Mouse (Mus musculus): Measurements from ENCODE around the gene Zfp971.
A peak's percentile ranks its signal among the peaks of the same experiment; 100 is the strongest.
"Not testable (repeated sequence)": the region's sequence is repeated elsewhere in the genome, so short reads cannot be mapped to it uniquely, and the experiment has no call there.

Zfp971 gene

GRCm38 (mm10) chr2:178023011-178023611, at the start of gene Zfp971:
Gene Zfp971 (plus strand): TSS chr2:178023284.
- DNase-seq (ENCODE audit: low read depth, low spot score) = peak; percentile 55

- DNase-seq (ENCODE audit: low read depth, low spot score) = not testable (repeated sequence)
Observed at GRCm38 (mm10) chr2:177974814-177975213, 48.3 kb upstream of the Zfp971 start.

GRCm38 (mm10) chr2:178019486-178019885, 3.6 kb upstream of the Zfp971 start:
- not testable (repeated sequence) for DNase-seq (ENCODE audit: low read depth, low spot score)

GRCm38 (mm10) chr2:178020773-178021172, 2.3 kb upstream of the Zfp971 start:
- DNase-seq (ENCODE audit: low read depth, low spot score) = not testable (repeated sequence)

GRCm38 (mm10) chr2:178023861-178024260, 777 bp downstream of the Zfp971 start:
- DNase-seq (ENCODE audit: low read depth, low spot score) = not testable (repeated sequence)

GRCm38 (mm10) chr2:178027601-178028000, 4.5 kb downstream of the Zfp971 start:
- not testable (repeated sequence) for DNase-seq (ENCODE audit: low read depth, low spot score)

- DNase-seq (ENCODE audit: low read depth, low spot score) = peak; percentile 54
Observed at GRCm38 (mm10) chr2:178058195-178058594, 35.1 kb downstream of the Zfp971 start.

GRCm38 (mm10) chr2:178078166-178078717, 55.2 kb downstream of the Zfp971 start, which contains the start of gene Zfp931:
Gene Zfp931 (minus strand): TSS chr2:178078476.
- not testable (repeated sequence) for DNase-seq (ENCODE audit: low read depth, low spot score)
